Mouse (Mus musculus) WW6 (cell line): ENCODE measurements around the gene Slc39a13.
"Not testable (repeated sequence)": the region's sequence is repeated elsewhere in the genome, so short reads cannot be mapped to it uniquely, and the experiment has no call there.

Source experiments
- DNase-seq: peaks from one replicate; pipeline ENCODE4 v3.0.0-alpha.2; 2013; ENCODE audit warnings: low read depth, low spot score

Slc39a13 gene

DNA sequence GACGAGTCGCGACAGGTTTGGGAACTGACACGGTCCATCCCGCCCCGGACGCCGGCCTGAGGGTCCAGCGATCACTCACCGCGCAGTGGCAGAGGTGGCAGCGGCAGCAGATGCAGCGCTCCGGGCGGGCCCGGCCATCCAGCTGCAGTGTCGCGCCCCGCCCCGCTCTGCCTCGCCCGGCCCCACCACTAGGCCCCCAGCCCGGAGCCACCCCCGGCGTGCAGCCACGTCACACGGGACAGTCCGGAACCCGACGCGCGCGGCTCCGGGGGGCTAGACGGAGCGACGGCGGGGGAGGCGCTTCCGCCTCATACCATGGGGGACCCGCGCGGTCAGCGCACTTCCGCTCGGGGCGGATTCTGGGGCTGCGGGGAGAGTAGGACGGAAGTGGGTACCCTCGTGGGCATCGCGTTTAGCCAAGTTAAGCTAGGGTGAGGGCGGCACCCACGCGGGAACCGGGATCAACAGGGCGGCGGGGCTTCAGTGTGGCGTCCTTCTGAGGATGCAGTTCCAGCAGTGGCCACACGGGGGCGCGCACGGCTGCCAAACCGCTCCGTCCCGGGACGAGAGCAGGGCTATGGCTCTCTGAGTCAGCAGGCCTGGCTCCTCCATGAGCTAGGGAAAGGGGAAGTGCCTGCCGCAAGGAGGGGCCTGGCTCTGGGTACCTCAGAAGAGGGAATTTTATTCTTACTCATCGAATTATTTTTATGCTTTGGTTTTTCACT, at the start of gene Slc39a13:
Slc39a13 (minus strand) TSS at position 342 of the 725 bp plus-strand sequence.
- DNase-seq, result peak; percentile 81

DNA sequence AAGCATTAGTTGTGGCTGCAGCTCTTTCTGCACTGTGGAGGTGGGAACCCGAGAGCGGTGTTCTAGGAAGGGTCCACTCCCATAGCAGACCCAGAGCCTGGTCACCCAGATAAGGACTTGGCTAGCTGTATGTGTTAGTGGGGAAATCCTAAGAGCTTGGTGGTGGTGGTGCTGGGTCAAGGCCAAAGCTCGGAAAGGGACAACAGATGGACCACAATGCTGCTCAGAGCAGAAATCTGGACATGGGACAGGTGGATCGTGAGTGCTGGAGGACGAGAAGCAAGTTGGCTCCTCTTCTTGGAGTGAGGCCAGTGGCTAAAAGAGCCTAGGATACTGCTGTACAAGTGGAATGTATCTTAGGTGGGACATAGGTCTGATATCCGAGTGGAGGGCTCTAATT, 49.3 kb upstream of the Slc39a13 start:
- no peak for DNase-seq

DNA sequence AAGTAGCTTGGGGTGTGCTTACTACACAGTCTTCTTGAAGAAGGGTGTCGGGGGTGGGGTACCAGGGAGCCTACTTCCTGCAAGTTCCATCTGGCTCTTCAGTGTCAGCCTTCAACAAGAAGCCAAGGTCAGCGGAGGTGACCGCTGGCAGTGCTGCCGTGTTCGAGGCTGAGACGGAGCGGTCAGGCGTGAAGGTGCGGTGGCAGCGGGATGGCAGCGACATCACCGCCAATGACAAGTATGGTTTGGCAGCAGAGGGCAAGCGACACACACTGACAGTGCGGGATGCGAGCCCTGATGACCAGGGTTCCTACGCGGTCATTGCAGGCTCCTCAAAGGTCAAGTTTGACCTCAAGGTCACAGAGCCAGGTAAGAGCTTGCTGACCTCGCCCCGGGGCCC, 48.8 kb upstream of the Slc39a13 start:
- DNase-seq, result no peak

DNA sequence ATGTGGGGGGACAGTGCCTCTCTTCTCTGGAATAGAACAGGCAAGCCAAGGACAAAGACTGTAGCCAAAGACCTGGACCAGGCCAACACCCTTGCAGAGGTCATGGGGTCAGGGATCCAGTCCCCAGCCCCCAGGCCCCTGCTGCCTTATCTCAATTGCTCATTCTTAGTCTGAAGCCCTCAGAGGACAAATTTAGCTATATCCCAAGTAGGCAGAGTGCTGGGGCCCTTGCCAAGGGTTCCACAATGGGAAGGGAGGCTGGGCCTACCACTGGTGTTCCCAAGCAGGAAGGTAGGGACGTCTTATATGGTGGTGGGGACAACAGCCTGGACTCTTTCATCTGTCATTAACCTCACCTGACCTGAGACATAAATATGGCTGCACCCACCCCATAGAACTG, 48.4 kb upstream of the Slc39a13 start:
- no peak for DNase-seq

DNA sequence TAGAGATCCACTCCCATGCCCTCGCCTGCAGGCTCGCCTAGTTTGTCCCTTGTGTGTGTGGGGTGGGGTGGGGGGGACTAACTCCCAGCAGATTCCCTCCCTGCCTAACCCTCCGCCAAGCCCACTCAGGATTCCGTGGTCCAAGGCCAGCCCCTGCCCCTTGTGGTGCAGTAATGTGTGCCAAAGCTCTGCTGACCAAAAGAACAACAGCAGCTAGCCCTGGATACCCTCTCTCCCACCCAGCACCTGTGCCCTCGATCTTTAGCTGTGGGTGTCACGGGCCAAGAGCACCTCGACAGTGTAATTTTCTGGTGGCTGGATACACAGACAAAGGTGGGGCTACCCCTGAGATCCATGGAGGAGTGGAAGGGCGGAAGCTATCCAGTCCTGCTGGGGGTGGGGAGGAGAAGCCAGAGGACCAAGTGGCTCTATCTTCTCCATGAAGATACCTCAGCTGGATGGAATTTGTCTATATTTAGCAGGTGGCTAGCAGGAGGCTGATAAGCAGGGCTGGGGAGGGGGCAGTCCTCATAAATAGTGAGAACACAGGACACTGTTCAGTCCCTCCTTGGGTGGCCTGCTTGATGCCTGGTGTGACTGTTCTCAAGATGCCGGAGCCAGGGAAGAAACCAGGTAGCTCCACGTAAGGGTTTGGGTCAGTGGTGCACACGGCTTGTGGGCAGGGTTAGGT, 47.5 kb upstream of the Slc39a13 start, which contains the start of gene Mybpc3:
Mybpc3 (plus strand) TSS at position 560 of the 691 bp plus-strand sequence.
- no peak for DNase-seq

DNA sequence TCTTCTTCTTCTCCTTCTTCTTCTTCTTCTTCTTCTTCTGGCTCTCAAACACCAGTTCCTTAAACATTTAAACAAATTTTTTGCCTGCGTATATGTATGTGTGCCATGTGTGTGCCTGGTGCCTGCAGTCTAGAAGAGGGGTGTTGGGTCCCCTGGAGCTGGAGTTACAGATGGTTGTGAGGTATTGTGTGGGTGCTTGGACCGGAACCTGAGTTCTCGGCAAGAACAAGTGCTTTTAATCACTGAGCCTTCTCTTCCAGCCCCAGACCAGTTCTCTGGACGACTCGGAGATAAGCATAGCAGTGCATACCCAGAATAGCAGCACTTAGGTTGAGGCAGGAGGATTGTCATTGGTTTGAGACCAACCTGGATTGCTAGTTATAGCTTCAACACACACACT, 46.6 kb upstream of the Slc39a13 start:
- no peak for DNase-seq

DNA sequence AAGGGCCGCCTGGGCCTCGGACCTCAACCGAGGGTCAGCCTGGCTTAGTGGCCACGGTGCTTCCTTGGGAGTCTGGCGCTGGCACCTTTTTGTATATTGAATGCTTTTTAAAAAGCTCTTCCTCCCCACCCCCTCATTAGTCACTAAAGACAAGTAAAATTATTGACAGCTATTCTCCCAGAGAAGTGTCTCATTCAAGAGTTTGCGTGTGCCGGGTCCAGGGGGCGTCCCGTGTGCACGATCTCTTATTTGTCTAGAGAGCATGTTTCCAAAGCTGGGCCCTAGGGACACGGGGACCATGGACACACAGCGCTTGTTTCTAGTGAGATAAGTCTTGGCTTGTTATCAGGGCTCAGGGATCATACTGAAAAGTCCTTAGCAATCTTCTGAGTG, 45.4 kb upstream of the Slc39a13 start:
- no peak for DNase-seq

DNA sequence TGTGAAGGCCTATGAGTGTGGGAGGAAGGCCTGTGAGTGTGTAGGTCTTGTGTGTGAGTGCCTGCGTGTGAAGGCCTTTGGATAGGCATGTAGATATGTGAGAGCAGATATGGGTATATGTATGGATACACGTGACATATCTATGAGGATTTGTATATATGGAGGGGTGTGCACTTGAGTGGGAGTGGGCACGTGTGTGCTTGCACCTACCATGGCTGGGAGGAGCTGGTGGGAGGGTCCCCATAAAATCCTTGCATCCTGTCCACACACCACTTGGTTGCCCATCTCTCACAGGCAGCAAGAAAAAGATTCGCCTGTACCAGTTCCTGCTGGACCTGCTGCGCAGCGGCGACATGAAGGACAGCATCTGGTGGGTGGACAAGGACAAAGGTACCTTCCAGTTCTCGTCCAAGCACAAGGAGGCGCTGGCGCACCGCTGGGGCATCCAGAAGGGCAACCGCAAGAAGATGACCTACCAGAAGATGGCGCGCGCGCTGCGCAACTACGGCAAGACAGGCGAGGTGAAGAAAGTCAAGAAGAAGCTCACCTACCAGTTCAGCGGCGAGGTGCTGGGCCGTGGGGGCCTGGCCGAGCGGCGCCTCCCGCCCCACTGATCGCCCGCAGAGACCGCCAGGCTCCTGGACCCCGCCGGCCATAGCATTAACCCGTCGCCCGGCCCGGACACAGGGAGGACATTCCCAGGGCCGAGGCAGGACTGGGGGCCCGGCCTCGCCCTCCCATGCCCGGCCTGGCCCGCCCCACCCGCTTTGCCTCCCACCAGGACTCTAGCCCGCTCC, 44.8 kb upstream of the Slc39a13 start:
- peak; percentile 86 for DNase-seq

DNA sequence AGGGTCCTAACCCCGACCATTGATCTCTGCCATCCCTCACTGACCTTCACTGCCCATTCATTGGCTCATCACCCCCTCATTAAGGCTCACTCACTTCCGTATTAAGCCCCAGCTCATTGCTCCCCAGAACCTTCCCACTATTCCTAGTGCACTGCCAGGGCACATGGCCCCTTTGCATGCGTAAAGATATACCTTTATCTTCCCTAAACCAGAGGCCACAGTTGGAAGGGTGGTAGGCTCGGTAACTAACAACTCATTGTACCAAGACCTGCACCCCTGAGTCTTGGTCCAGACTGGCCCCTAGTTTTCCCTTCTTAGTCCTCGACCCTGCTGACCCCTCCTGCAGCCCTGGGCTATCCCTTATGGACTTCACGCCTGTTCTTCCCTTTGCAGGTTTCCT, 43.6 kb upstream of the Slc39a13 start:
- no peak for DNase-seq

DNA sequence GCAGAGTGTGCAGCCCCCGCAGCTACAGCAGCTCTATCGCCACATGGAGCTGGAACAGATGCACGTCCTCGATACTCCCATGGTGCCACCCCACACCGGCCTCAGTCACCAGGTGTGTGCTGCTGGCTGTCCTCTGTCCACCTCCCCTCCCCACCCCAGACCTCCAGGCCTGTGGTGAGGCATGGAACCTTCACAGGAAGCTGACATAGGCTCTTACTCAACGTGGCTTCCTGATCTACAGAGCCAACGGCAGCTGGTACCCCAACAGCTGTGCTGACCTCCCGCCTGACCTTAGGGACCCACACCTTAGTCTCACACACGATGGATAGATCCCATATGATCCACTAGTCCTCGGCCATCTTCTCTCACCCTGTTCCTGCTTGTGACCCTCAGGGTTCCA, 43.1 kb upstream of the Slc39a13 start:
- DNase-seq, result no peak

DNA sequence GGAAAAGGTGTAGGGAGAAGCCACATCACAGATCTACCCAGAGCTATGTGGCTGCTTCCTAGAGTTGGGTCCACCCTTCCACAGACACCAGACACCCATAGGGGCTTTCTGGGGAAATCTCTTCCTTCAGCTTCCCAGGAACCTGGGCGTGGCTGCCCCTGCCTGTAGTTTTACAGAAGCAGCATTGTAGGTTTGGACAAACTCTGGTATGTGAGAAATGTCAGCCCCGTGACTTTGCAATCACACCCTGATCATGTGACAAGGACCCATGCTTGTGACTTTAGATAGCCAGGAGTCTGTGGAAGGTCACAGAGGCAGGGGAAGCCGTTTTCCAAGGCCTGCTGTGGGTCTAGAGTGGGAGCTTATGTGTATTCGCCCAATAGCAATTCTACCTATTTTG, 42.3 kb upstream of the Slc39a13 start:
- DNase-seq, result no peak

DNA sequence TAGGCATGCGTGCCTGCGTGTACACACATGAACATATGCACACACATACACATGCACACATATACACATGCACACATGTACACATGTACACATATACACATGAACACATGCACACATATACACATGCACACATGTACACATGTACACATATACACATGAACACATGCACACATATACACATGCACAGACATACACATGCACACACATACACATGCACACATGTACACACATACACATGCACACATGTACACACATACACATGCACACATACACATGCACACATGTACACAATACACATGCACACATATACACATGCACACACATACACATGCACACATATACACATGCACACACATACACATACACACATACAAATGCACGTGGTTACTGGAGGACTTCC, 41.6 kb upstream of the Slc39a13 start:
- DNase-seq, result not testable (repeated sequence)

DNA sequence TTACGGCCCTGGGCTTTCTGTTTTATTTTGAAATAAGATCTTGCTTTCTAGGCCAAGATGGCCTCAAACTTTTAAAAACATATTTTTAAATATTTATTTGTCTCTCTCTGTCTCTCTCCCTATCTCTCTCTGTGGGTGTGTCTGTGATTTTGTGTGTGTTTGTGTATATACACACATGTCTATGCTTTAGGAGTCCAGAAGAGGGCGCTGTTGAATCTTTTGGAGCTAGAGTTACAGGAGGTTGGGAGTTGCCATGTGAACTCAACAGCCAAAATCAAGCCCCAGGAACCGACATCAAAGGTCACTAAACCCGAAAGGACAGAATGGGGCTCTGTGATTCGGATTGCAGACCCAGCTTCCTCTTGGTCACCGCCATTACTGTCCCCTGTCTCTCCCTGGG, 40.2 kb upstream of the Slc39a13 start:
- DNase-seq, result no peak

DNA sequence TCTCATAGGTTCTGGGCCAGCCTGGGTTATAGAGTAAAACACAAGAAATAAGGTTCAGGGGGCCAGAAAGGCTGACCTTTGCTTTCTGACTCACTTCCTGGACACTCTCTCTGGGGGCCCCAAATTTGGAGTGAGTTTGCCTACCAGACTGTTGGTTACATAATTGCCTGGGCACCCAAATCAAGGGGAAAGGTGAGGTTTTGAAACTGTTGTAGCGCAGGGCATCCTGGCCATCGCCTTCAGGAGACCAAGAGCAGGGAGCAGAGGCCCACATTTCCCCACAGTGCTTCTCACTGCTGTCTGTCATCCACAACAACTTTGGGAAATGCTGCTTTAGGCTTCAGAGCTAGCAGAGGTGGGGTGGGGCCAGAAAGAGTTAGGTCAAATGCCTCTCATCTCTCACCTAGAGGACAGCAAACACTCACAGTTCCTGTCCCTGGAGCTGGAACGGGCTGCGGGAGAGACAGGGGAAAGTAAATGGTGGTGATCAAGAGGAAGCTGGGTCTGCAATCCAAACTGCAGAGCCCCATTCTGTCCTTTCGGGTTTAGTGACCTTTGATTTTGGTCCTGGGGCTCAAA, 39.7 kb upstream of the Slc39a13 start:
- DNase-seq, result no peak

DNA sequence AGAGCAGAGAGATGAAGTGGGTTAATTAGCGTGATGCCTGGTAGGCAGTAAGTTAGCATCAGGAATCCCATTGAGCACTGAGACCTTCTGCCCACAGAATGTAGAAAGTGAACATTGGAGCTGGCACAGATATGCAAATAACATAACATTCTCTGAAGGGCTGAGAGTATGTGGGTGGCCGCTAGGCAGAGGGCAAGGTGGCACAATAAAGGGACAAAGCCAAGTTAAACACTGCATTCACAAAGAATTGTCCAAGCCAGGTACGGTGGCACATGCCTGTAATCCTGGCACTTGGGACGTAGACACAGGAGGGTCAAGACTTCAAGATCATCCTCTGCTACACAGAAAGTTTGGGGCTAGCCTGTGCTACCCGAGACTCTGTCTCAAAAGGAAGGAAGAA, 39.0 kb upstream of the Slc39a13 start:
- no peak for DNase-seq

DNA sequence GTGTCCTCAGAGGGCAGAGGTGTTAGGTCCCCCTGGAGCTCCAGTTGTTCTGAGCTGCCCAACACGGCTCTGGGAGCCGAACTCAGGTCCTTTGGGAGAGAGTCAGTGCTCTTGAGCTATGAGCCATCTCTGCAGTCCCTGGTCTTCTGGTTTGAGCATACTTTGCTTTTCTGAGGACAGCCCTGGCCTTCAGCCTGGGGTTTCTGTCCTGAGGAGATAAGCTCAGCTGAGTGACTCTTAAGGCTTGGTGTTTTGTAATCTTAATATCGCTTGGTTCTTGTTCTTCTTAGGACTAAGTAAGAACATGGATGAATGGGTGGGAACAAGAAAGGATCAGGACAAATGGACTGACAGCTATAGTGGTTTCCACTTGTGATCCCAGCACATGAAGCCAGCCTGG, 37.9 kb upstream of the Slc39a13 start:
- no peak for DNase-seq

DNA sequence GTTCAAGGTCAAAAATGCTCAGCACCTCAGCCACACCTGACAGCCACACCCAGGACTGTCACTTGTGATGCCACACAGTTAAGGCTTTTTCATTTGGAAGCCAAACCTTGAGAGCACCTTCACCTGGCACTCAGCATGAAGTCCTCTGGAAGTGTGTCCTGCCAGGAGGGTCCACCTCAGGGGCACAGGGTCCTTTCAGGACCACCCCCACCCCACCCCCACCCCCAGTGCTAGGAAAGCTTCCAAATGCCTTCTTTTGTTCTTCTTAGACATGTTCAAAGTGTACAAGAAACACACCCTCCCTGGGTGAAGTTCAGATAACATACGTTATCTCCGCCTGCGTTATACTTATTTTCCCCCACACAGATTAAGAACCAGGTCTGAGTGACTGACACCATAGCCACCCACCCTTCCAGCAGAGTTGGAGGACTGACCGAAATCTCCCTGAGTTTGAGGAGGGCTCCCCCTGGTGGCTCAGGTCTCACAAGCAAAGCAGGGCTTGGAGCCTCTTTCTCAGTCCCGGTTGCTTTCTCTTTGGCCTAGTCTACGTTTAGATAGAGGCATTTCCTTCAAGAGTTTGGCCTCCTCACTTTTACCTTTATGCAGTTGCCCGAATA, 31.0 kb upstream of the Slc39a13 start:
- DNase-seq, result peak; percentile 53

DNA sequence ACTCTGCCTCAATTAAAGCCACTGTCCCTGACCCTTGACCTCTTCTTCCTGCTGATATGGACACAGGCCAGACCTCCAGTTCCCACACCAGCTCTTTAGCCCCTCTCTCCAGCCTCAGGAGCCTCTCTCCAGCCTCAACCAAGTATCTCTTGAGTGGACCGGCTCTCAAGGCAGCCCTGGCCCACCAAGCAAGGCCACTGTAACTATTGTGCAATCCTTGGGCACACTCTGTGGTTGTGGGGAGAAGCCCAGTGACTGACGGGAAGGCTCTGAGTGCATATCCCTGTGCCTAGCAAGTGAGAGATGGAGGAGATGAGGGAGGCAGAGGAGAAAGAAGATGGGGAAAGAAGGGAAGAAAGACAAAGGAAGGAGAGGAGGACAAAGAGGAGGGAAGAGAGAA, 27.9 kb upstream of the Slc39a13 start:
- DNase-seq, result no peak

DNA sequence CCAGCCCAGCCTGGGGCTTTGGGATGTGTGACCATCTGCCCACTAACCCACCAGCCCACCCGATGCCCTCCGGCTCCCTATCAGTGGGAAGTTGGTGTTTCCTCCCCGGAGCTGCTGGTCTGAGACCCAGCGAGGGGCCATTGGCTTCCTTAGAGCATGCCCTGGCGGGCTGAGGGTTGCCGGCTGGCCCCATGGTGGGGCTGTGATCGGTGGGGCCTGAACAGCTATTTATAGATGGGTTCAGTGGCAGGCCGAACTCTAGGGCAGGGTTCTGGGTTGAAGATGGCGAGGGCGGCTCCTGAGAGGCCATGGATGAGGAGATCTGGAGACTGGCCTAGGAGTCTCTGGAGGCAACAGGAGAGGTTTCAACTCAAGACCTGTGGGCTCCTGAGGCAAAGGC, 26.8 kb upstream of the Slc39a13 start:
- DNase-seq, result no peak

DNA sequence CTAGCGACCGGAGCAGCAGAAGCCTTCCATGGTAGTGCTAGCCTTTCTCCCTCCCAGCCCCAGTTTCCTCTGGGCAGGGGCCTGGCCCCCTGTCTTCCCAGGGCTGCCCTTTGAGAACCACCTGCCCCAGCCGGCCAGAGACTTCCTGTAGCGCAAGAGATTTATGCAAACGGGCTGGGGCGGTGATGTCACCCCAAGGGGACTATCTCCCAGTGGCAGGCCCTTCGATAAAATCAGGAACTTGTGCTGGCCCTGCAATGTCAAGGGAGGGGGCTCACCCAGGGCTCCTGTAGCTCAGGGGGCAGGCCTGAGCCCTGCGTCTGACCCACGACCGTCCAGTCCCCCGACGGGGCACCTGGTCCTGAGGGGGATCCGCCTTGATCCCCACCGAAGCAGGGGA, 26.3 kb upstream of the Slc39a13 start:
- no peak for DNase-seq

DNA sequence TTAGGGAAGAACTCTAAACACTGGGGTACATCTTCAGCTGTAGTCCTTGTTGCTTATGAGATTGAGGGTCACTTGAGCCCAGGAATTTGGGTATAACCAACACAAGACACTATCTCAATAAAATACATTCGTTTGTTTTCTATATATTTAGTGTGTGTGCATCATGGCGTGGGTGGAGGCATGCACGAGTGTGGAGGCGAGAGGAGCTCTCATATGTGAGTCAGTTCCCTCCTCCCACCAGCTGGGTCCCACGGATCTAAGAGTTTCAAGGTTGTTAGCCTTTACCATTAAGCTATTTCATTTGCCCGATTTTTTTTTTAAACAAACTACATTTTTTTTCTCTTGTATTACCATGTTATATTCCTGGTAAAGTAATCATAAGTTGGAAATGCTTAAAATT, 20.6 kb upstream of the Slc39a13 start:
- no peak for DNase-seq

DNA sequence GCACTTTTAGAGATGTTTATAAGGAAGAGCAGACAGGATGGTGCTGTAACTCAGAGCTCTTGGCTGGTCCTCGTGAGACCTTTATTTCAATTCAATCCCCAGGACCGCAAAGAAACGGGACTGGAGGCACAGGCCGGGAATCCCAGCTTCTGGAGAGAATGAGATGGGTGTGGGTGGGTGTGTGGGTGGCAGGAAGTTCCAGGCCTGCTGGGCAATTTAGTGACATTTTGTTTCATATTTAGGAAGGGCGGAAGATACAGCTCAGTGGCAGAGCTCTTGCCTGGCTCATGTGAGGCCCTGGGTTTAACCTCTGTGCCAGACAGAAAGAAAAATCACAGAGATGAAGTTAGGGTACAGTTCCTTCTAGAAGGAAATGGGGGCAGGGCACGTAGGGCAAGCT, 20.0 kb upstream of the Slc39a13 start:
- no peak for DNase-seq
